Mouse (Mus musculus) heart, postnatal 10 days (tissue): Measurements from ENCODE around the gene Soga1. TPM values are rescaled to one million over a fixed set of nuclear protein-coding genes. Genes with fewer than 3 reads are reported as not detected.

Source experiments
- DNase-seq, 2 experiments: peaks; one replicate each; pipeline ENCODE4 v3.0.0; 2021
- intact Hi-C: fragments of 180-260 bp; cut with DNase I; formaldehyde crosslinking; loops from one replicate; pipeline ENCODE4 v1.15.1; 2025
- total RNA-seq, 2 experiments: library from RNA; stranded (reverse); gene quantifications; 2 replicates each; pipeline ENCODE4 v1.2.3; 2021

The Soga1 gene
- total RNA-seq, 2 experiments from 2014 or later: 33.3 to 34.6 TPM

DNA sequence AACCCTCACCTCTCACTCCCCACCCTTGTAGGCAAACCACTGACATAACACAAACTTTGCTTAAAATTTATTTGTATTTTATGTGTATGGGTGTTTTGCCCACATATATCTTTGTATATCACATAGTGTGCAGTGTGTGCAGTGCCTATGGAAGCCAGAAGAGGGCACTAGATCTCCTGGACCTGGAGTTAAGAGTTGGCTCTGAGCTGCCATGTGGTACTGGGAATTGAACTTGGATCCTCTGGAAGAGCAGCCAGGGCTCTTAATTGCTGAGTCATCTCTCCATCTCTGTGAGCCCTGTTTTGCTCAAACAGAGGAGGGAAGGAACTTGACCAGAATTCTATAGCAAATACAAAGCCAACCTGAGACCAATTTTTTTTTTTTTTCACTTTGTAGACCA lies 35.1 kb downstream of the Soga1 start:
- DNase-seq: no peak
- intact Hi-C loops: loop anchor here (5.0 kb wide), 1 partner anchor 33 kb away; the partner anchor contains the start of gene Soga1

DNA sequence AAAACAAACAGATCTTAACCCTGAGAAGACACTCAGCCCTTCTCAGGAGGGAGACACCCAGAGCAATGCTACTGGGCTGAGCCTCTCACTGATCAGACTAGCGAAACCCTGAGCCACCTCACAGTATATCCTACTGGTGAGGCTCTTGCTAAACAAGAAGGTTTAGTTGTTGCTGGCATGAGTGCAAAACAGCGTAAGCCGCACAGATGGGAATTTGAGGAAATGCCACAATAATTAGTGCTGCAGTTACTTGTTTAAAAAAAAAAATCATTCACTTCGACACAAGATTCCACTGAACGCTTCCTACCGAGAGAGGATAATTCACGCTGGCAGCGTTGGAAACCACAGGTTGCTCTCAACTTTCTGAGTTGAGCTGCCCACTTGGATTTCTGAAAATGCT lies 35.5 kb downstream of the Soga1 start:
- intact Hi-C loops: loop anchor here (5.0 kb wide), 1 partner anchor 34 kb away; the partner anchor contains the start of gene Soga1
- DNase-seq: no peak

DNA sequence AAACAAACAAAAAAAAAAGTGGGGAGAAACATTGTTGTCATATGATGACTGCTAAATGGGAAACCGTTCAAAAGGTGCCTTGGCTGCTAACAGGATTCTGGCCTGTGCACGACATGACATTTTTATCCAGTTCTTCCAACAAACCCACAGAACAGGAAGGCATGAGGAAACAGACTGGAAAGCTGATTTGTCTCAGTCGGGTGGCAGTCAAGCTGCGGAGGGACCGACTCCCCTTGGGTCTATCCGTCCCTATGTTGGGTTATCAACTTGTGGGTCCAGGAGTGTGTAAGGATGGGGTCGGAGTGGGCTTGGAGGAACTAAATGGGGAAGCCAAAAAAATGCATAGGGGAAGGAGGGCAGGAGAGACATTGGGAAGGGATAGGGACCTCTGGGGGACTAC lies 37.6 kb downstream of the Soga1 start:
- intact Hi-C loops: loop anchor here (5.0 kb wide), 1 partner anchor 36 kb away; the partner anchor contains the start of gene Soga1
- DNase-seq: no peak

DNA sequence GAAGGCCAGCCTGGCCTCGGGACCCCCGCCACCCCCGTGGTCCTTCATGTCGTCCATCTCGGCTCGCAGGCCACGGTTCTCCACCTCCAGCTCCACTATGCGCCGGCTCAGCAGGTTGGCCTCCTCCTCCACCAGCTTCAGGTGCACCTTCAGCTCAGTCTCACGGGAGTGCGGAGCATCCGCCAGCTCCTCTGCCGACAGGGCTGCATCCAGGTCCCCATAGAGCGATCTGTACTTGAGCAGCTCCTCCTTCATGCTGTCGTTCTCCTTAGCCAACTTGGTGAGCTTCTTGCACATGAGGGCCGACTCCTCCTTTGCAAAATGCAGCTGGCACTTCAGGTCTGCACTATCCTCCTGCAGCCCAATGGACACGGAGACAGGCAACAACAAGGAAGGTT lies 38.4 kb downstream of the Soga1 start:
- DNase-seq: no peak
- intact Hi-C loops: loop anchor here (5.0 kb wide), 1 partner anchor 37 kb away; the partner anchor contains the start of gene Soga1

DNA sequence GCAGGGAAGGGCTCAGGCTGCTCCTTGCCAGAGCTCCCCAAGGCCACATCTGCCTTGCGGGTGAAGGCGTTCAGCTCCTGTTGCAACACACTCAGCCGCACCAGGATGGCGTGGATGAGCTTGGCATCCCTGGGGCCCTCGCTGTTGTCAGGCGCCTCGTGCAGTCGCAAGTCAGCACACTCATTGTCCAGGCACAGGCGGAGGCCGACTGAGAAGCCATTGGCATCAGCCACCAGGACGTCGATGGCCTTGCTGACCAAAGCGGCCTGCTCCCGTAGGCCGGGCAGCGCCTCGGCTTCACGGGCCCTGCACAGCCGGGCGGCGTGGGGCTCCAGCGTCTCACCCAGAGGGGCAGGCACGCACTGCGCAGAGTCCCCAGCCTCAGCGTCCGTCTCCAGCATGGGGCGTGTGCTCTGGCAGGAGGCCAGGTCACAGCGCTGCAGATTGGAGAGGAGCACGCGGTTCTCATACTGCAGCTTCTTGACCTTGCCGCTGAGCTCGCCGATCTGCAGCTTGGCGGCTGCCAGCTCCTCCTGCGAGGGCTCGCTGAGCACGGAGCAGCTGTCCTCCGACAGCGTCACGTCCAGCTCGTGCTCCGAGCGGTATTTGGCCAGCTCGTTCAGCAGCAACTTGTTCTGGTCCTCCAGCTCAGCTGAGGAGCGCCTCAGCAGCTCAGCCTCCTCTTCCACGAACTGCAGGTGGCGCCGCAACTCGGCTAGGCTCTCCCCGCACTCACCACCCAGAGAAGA lies 39.0 kb downstream of the Soga1 start:
- intact Hi-C loops: loop anchor here (5.0 kb wide), 1 partner anchor 37 kb away; the partner anchor contains the start of gene Soga1
- DNase-seq: no peak

DNA sequence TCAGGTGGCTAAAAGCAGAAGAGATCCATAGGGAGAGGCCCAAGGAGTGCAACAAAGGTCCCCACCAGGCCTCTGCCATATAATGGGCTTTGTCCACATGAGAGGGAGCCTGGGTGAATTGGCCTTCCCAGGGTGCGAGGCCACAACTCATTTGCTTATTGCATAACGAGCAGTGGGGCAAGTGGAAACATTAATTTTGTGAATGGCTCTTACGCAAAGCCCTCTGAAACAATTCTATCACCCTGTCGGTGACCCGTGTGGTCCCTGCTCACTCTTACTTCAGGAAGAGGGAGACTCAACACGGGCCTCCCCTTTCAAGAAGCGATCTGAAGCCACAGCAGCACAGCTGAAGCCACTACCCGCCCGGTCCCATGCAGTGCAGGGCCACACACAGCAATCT lies 41.8 kb downstream of the Soga1 start:
- no peak for DNase-seq
- intact Hi-C loops: no loop called here

DNA sequence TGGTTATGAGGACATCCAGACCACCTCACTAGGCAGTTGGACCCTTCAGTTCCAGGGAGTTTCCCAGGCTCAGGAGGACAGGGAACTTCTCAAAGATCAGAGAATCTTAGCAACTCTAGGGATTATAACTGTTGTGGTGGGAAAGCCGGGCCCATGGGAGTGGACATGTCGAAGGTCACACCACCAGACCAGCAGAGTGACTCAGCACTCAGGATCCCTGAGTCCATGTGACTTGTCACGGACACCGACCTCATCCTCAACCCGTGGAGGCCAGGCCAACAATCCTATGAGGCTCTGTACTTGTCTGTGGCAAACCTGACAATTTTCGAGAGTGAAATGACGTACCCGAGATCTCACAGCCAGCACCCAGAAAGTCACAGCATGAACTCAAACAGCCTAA lies 42.7 kb downstream of the Soga1 start:
- intact Hi-C loops: no loop called here
- DNase-seq: no peak

DNA sequence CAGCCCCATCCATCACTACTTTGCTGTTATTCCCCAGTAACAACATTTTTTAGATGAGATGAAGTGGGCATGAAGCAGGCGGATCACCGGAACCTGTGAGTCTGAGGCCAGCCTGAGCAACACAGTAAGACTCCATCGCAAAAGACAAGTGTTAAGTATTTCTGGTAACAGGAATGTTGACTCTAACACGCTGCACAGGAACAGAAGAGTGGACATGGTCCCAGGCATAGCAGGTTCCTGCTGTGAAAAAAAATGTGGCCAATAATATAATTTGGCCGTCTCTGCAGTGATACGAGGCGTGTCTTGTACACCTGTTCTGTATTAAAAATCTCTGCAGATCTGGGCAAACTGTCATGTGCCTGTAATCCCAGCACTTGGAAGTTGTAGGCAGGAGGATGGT lies 43.7 kb downstream of the Soga1 start:
- intact Hi-C loops: no loop called here
- no peak for DNase-seq

DNA sequence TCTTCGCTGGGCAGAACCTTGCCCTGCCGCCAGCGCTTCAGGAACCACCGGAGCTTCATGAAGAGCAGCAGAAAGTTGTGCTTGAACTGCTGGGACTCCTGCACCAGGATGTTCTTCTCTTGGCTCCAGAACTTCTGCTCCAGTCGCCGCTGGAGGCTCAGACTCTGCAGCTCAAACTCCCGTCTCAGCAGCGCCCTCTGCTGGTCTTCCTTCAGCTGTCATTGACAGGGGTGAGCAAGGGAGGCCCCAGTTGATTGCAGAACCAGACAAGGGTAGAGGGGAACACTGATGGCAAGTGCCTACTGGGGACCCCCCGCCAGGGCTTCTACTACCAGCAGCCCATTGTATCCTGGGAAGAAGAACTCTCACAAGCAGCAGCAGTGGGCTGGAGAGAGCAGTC lies 48.2 kb downstream of the Soga1 start:
- peak; percentile 83 to 93 for DNase-seq
- intact Hi-C loops: loop anchor here (2.0 kb wide), 2 partner anchors 48 to 64 kb away; partner anchors contain the start of gene Soga1

DNA sequence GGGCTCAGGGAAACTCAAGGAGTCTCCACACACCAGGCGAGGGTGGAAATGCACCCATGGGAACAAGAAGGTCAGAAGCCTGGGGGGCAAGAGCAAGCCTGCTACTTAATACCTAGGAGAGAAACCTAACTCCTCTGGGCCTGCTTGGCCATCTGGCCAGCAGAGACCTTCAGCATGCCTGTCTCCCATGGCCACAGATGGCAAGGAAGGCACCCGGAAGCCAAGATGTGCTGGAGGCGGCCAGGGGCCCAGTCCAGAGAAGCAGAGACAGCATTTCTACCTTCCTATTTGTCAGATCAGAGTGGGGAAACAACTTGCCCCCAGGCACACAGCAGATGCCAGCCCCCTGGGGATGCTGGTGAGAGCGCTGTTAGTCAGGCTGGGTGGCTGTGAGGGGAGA lies 50.8 kb downstream of the Soga1 start:
- no peak for DNase-seq

DNA sequence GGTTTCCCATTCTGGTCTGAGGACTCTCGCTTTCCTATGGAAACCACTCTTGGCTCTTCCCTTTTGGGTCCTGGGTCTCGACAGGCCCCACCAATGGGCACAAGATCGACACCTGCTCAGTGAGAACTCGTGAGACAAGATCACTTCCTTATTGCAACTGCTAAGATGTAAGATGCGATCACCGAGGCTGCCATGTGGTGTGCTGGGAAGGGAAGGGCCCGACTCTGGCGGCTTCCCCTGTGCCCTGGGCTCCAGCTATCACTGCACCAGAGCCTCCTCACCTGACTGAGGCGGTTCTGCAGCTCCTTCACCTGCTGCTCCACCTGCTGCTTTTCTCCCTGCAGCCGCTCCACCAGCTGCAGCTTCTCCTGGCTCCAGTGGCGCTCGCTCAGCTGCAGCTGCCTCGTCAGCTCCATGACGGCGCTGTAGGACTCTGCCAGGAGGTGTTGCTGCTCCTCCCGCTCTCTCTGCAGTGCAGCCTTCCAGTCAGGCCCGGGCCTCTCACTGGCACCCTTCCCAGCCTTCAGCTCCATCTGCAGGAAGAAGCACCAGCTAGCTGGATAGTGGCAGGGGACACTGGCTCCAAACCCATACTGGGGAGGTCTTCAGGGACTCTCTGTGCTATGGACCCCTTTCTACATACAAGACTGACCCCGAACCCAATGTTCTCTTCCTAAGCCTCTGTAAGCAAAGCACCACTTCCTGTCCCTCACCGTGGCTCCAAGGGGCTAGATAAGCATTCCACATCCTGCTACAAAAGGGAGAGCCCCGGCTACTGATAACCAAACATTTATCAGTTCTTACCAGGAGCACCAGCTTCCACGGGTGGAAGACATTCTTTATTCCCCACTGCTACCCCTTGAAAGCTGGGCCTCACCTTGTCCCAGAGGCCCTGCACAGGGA lies 51.7 kb downstream of the Soga1 start:
- DNase-seq: peak; percentile 63 to 69
- intact Hi-C loops: no loop called here

More for the DNA sequence above, 50.8 kb downstream of the Soga1 start:
- intact Hi-C loops: no loop called here

DNA sequence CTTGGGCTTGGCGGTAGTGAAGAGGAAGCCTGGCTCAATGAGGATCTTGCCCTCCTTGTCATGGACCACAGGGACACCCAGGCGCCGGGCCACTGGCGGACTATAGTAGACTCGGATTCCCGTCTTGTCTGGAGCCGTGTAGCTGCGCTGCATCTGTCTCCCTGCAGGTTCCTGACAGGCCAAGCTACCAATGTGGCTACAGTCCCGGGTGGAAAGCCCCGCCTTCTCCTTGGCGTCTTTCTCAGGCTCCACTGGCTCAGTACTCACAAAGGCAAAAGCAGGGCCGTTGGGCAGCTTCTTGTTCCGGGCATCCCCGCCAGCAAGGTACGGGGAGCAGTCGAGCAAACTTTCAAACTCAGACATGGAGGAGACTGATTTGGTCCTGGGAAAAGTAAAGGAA lies 57.9 kb downstream of the Soga1 start:
- intact Hi-C loops: no loop called here
- no peak for DNase-seq

DNA sequence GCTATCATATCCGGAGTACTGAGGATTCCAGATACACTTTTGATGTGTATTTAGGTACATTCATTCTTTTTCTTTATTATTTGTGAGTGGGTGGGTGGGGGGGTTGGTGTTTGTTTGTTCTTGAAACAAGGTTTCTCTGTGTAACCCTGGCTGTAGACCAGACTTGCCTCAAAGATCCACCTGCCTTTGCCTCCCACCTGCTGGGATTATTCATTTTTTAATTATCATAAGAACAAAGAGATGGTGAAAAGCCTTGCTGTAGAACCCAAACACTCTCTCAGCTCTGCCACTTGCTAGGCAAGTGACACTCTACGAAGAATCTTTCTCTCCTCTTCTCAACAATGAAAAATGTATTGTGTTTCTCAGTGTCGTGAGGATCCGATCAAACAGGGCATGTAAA lies 59.8 kb downstream of the Soga1 start:
- DNase-seq: no peak
- intact Hi-C loops: no loop called here

DNA sequence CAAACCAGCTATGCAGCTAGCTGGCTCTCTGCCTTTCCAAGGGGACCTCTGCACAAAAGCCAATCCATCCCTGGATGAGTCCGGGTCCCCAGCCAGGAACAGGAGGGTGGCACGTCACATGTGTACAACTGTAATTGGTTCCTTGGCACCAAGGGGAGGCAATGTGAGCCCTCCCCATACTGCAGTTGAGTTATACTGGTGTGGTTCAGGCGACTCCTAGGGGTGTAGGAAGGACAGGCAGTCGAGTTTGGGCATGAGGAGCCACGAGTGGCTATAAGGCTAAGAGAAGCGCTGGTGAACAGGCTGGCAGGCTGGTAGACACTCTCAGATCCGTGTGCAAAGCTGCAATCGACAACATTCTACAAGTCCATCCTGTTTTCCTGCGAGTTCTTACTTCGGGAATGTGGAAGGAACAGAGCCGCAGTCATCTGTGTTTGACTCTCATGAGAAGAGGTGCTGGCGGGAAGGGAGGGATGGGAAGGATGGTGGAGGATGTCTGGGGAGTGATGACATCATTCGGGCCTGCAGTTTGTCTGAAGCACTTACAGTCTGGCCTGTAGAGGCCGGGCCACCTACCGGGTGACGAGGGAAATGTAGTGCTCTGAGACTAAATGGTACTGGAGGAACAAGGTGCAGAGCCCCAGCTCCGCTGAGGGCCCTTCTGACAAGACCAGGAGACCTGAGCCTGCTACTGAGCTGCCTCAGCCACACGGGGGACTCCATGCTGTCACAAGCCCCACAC lies 62.4 kb downstream of the Soga1 start:
- DNase-seq: peak; percentile 28 to 40
- intact Hi-C loops: no loop called here

DNA sequence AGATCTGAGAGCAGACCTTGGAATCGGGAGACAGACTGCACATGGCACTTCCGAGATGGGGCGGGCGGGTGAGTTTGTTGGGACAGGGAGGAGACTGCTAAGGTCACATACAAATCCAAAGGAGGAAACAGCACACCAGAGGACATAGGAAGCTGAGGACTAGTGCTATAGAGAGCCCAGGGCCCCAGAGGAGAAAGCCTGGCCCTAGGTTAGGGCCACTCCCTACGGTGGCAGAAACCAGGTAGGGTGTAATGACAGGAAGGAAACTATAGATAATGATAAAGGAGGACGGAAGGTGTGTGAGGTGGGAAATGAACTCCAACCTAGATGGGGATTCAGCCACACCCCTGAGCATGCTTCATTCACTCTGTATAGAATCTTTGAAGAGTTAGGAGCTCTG lies 66.7 kb downstream of the Soga1 start:
- intact Hi-C loops: no loop called here
- DNase-seq: no peak

DNA sequence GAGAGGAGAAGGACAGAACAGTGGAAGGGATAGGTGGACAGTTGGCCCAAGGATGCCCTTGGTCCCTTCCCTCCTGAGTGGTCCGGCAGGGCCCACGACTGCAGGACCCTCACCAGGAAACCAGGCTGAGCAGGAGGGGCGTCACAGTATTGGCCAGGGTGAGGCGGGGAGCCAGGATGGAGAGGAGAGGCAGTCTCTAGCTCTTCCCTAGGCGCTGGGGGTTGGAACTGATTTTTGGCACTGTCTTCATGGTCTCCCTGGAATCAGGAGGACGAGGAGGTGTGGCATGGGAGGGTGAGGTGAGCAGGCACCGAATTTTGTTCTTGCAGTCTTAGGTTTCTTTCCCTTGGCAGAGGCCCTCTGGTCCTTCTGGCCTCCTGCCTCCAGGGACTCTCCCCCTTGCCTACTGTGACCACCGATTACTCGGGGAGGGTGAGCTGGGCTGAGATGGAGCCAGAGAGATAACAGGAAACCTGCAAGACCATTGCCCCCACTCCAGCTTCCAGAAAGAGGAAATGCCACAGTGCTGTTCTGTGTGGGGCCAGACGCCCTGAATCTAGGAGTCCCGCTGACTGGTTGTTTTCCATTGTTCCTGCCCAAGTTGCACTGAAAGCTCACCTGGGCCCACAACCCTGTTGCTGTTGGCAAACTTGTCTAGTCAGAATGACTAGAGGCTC lies 68.3 kb downstream of the Soga1 start:
- DNase-seq: no peak
- intact Hi-C loops: no loop called here

DNA sequence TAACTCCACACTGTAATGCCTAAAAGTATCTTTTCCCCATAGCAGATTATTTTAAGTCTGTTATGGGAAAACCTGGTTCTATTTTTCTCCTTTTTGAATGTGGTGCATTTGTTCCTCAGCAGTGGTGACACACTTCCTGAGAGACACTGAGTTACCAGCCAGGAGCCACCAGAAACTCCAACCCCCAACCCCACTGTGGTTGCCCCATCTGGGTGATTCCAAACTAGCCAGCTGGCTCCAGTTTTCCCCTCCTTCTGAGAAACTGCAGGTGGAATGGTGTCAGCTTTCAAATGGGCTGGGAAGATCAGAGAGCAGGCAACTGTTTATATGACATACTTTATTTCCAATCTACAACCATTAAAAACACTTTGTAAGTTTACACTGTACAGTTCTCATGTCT lies 68.9 kb downstream of the Soga1 start:
- intact Hi-C loops: no loop called here
- DNase-seq: no peak

DNA sequence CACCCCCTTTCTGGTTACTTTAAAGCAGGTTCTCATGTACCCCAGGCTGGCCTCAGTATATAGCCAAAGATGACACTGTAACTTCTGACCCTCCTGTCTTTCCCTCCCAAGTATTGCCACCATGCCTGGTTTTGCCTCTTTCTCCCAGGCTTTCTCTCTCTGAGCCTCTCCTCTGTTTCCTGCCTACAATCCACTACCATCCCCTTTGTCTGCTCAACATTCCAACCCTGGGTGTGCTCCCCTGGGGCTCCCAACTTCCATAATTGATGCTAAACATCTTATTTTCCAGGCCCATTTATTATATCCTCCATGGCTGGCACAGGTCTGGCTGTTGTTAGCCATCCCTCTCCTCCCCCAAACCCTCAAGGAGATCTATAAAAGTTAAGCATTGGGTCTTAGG lies 70.5 kb downstream of the Soga1 start:
- no peak for DNase-seq
- intact Hi-C loops: no loop called here

DNA sequence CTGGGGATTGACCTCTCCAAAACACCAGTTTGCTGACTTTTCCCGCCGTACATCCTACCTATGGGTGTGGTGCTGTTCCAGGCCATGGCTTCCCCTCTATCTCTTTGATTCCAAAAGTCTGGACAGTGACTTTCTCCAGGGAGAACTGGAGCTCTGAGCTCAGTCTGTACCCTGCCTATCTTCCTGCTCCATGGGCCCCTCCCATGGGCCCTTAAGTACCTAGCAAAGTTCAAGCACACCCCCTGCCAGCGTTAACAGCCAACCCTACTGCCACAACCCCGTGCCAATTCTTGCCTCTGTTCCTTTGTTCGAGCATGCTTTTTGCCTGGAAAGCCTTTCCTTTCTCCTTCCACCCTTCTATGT lies 71.8 kb downstream of the Soga1 start:
- intact Hi-C loops: no loop called here

DNA sequence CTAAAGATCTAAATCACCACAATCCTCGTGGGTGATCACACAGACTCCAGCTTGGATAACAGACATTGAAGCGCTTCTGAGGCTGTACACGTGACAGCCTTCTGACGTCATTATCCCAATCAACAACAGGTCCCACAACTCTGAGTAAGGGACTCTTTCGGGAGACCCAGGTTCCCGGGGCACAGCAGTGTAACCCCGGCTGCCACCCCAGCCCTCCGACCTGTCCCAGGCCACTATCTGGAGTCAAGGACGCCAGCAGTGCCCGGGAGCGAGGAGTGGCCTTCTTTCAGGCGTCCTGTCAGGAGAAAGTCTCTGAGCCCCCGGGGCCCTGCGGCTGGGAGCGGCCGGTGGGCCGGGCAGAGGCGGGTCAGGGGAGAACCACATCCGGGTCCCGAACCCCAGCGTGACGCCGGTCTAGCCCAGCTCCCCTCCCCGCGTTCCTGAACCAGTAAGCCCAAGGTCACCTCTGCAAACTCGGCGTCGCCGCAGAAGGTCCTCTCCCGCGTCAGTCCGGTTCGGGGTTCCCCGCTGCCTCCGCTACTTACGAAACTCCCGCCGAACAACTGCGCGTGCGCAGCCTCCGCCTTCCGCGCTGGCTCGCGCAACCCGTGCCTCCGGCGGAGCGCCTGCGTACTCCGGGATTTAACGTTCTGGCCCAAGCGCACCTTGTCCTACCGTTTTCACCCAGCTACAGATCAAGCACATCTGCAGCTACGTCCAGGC lies 72.4 kb downstream of the Soga1 start, which contains the start of gene Dsn1:
Gene Dsn1 (minus strand): TSS at position 644 of the 723 bp plus-strand sequence.
- intact Hi-C loops: no loop called here
- DNase-seq: peak; percentile 93

More for the DNA sequence above, 71.8 kb downstream of the Soga1 start:
- no peak for DNase-seq
